Mouse (Mus musculus): ENCODE data around the gene Prok2. TPM values are rescaled to one million over a fixed set of nuclear protein-coding genes. Genes with fewer than 3 reads are reported as not detected.
A peak's percentile ranks its signal among the peaks of the same experiment; 100 is the strongest.

The Prok2 gene
- total and polyA plus RNA-seq, 3 experiments: not detected

DNA sequence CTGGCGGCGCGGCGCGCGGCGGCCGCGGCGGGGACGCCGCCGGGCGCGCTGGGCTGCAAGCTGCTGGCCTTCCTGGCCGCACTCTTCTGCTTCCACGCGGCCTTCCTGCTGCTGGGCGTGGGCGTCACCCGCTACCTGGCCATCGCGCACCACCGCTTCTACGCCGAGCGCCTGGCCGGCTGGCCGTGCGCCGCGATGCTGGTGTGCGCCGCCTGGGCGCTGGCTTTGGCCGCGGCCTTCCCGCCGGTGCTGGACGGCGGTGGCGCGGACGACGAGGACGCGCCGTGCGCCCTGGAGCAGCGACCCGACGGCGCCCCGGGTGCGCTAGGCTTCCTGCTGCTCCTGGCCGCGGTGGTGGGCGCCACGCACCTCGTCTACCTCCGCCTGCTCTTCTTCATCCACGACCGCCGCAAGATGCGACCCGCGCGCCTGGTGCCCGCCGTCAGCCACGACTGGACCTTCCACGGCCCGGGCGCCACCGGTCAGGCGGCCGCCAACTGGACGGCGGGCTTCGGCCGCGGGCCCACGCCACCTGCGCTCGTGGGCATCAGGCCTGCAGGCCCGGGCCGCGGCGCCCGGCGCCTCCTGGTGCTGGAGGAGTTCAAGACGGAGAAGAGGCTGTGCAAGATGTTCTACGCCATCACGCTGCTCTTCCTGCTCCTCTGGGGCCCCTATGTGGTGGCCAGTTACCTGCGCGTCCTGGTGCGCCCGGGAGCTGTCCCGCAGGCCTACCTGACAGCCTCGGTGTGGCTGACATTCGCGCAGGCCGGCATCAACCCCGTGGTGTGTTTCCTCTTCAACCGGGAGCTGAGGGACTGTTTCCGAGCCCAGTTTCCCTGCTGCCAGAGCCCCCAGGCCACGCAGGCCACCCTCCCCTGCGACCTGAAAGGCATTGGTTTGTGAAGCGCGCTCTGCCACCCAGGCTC is 33.0 kb downstream of the Prok2 start:
- peak; percentile 48 for DNase-seq

DNA sequence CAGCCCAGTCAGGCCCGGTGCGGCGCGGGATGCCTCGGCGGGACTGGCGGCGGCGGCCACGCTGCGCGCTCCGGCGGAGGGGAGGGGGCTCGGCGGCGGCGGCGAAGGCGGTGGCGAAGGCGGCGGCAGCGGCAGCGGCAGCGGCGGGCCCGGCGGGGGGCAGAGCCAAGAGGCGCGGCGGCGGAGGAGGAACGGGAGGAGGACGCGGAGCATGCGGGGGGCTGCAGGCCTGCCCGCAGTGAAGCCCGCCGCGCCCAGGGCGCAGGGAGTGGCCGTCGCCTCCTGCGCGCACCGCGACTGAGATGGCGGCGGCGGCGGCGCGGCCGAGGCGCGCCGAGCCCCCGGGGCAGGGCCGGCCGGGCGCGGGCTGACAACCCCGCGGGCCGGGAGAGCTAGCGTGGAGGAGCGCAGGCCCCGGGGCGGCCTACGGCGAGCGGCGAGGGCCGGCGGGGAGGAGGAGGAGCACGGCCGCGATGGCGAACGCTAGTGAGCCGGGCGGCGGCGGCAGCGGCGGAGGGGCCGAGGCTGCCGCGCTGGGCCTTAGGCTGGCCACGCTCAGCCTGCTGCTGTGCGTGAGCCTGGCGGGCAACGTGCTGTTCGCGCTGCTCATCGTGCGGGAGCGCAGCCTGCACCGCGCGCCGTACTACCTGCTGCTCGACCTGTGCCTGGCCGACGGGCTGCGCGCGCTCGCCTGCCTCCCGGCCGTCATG is 33.8 kb downstream of the Prok2 start, which contains the start of gene Gpr27:
Gene Gpr27, plus strand, starts transcription at position 474 of the 710 bp plus-strand sequence.
- DNase-seq: peak; percentile 49

DNA sequence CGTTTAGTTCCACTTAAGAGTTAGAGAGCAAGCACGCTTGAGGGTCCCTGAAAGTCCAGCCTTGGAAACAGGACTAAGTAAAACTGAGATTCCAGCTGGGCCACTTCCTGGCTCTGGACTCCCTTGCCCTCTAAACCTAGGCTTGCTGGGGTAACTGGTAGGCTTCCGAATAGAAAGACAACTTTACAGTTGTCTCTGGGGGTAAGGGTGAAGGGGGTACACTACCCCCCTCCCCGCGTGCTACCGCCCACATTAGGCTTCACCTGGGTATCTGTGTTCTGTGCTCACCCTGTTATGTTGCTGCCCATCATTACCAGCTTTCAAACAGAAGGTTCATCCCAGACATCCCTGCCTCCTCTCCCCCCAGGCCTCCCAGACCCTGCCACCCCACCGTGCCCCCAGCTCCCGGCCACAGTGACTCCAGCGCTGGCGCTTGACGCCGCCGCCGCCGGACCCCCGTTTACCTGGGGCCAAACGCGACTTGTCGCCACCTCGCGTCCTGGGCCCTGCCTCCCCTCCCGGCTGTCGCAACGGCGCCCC is 34.5 kb downstream of the Prok2 start:
- peak; percentile 4 for DNase-seq

DNA sequence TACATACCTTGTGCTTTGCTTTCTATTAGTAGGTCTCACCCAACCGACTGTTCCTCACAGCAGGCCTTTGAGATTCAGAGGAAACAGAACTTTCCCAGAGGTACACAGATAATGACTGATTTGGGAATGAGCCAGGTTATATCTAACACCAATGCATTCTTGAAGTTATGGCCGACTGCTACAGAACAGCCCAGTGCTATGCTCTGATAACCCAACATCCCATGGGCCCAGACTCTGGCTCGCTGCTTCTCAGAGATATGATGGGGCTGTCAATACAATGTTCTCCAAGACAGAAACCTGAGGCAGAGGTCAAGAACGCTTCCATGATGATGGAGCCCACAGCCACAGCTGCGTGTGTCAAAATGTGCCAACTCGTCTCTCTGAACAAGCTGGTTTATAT is 37.7 kb downstream of the Prok2 start:
- no peak for DNase-seq

DNA sequence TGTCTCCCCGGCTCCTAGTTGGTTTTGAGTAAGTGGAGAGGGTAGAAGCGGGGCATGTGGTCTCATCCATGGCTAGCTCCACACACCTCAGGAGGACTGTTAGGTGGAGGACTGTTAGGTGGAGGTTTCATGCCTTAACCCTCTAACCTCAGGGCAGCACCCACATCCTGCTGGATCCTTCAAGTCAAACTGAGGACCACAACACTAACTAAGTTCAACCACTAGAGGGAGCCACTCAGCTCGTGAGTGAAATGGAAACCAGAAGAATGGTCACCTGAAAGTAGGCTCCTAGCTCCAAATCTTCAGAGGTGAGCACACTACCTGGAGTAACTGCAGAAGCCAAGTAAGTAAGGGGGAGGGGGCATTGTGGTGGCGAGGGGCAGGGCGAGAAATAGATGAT is 41.3 kb downstream of the Prok2 start:
- no peak for DNase-seq

DNA sequence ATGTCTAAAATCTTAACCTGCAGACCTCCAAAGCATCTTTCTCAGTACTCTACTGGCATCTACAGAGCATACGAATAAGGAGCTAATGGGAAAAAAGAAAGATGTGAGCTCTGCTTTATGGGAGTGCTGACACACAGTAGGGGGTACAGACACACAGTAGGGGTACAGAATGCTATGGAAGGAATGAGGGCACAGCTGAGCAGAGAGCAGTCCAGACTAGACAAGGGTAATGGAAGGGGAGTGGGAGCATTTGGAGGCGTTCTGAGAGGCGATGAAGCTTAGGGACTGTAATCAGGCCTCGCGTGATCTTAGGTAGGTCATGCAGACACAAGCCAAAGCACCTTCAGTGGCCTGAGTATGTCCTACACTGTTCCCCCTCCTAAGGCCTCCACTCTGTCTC is 42.2 kb downstream of the Prok2 start:
- no peak for DNase-seq

DNA sequence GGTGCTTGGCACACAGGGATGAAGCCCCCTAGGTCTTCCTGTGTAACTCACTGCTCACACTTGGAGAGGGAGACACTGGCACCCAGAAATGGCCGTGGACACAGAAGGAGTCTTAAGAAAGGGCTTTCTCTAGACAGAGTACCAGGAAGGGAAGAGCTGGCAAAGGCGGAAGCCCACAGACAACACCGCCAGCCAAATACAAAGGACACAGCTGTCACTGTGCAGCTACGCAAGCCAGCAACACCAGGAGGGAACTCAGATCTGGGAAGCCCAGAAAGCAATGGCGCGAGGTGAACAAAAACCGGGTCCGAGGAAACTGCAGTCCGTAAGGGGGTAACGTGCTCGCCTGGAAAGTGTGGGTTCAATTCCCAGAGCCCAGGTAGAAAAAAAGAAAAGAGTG is 48.1 kb downstream of the Prok2 start:
- DNase-seq: no peak

DNA sequence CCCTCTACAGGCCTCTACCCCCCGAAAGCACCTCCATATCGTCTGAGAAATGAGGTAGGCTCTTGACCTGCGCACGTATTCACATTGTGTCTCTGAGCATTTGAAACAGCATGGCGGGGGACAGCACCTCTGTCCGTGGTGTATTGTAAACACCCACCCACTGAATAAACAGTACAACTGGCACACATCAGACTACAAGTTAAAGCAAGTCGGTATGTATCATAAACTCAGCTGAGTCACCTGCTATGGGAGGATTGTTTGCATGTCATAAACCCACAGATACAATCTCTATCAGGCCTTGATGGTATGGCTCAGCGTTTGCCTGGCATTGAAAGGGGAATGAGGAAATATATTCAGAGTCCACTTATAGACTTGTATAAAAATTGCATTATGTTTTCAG is 48.9 kb downstream of the Prok2 start:
- DNase-seq: no peak

DNA sequence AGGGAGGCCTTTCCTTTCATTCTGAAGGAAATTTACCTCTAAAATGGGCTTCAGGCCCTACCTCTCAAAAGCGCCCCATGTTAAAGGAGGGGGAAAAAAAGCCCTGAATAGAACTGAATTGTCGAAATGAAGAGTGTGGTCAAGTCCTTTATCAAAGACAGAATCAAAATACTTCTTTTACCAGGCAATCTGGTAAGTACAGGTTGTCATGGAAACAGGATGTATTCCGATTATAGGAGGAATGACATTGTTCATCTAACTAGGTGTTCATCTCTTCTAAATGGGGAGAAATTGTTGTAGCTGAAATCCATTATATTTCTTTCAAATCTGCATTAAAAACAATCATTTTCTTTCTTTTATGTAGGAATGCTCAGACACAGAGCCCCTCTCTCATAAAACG is 51.7 kb downstream of the Prok2 start:
- no peak for DNase-seq

DNA sequence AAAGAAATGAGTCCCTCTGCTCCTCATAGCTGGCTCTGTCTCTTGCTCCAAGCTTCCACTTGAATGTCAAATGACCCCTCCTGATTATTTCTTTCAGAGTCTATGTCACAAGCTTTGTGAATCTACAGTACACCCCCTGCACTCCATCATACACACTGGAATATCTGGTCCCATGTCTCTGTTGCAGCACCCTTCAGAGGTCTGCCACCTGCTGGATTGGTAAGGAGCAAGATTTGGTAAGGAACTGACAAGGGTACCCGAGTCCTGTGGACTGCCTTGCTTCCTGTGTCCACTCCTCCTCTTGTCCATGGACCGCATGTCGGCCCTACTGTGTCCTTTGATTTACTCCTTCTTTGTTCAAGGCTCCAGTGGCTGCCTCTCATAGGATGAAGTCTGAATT is 54.4 kb downstream of the Prok2 start:
- no peak for DNase-seq

DNA sequence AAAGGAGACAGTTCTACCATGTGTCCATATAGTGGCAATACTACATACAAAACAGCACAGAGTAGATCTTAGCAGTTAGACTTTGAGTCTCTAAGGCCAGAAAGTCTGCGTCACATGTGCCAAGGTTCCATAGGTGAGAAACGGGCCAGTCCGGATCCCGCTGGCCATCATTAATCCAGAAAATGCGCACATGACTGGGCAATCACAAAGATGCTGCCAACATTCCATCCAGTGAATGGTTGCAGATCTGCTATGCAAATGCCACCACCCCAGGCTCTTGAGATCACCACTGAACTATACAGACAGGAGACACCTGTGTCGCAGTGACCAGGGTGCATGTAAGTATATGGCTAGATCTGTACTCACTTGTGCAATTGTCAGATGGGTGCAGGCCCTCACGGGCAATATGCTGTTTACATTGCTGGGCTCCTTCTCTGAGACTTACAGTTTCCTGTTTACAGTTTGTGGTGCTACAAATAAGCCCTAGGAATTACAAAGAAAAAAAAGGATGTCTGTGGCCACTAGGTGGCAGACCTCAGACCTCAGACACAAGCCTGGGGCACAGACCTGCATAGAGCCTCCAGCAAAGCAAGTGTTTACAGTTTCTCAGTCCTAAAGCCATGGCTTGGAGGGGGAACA is 55.6 kb downstream of the Prok2 start:
- DNase-seq: peak; percentile 42

DNA sequence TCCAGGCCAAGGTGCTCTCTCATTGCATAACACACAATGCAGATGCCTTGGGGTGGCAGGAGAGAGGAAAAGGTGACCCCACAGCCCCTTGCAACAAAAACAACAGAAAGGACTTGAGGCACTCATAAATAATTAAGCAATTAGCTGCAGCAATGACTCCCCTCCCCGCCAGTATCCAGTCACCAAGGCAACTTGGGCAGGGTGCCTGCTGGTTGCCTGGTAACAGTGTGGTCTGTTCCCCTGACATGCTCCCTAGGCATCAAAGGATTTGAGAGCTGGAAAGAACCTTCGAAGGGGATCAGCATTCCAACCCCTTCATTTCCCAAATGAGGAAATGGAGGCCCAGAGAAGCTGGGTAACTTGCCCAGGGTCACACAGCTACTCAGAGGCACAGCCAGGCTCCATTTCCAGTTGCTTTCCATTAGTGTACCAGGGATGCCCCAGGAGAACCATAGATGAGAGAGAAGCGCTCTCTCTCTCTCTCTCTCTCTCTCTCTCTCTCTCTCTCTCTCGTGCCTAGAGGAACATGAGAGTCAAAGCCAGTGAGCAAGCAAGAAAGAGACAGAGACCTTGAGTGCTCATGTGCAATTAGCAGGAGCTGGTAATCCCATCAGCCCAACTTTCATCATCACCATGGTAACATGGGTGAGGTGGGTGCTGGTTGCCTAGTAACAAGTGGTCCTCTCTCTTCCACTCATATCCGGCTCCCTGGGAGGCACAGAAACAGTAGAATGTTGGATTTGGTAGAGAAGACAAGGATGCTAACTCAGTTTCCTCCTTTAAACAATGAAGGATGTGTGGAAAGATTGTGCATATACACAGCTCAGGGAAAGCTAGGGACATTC is 56.5 kb downstream of the Prok2 start:
- no peak for DNase-seq

DNA sequence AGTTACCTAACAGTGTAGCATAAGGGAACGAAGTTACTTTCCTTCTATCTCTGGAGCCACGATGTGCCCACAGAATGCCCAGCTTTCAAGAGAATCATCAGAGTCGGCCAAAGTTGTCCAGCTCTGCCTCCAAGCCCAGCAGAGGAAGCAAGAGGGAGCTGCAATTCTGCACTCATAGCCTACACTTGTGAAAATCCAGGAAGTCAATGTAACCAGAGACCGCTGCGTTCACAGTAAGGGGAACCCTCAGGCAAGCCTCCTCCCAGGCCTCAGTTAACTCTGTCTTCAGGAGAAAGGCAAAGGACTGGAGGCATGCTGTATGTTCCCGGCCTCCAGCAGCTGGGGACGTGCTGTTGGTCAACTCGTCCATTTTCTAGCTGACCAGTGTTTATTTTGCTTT is 58.9 kb downstream of the Prok2 start:
- no peak for DNase-seq

DNA sequence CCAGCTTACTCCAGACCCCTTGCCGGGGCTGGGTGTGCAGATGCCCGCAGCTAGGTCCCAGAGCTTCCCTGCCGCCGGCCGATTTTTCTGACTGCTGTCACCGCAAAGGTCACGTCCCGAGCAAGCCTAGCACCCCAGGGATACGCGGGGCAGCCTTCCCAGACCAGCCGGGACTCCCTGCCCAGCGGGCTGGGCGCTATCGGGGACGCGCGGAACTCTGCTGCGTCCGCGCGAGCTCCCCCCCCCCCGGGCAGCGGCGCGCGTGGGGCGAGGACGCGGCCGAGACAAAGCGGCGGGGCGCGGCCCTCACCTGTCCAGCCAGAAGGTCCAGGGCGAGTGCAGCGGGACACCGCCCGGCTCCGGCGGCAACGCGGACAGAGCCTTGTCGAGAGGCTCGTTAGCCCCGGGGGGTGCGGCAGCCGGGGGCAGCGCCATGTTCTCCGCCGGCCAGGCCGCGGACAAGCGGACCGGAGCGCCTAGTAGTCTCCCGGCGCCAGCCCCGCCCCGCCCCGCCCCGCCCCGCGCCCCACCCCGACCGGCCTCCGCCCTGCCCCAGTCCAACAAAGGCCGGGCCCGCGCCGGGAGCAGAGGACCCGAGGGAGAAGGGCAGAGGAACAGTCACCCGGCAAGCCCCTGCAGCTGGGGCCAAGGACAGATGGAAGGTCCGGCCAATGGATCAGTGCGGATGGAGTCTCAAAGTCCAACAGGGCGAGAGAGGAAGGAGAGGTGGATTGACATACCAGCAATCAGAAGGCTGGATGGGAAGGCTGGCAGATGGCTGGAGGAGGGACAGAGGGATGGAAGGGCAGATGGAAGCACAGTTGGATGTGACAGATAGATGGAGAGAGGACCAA is 59.6 kb downstream of the Prok2 start, which contains the start of the genes Eif4e3 and Gm20696:
Gene Eif4e3, minus strand, starts transcription at position 454 of the 854 bp plus-strand sequence.
Gene Gm20696, minus strand, starts transcription at position 480 of the 854 bp plus-strand sequence.
- peak; percentile 79 for DNase-seq

DNA sequence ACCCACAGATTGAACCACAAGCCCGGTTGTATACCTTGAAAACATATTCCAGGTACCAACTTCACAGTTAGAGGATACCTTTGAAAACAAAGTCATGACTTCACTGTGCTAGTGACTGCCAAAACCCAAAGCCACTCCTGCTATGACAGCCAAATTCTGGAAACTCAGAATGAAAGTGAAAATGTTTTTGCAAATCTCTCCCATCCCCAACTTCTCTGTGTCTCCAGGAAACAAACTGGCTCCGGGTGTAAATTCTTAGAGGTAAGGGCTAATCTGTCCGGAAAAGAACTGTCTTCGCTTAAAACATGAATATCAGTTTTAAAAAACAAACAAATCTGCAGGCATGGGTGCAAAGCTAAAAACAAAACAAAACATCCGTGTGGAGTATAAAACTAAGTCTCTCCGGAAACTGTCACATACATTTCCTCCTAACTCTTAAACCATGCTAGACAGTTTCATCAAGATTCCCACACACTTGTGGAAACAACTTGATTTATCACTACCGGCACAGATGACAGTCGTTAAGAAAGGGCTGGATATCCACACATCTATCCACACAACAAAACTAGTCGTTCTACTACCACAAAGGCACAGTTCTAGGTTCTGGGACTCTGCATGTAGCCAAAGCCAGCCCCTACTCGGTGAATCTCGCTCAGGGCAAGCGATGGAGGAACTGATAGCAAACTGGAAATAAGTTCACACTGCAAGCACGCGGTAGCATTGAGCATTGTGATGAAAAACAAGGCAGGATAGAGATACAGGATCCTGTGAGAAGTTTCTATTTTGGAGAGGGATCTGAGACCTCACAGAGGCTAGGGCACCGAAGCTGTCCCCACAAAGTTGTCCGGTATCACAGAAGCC is 60.5 kb downstream of the Prok2 start:
- DNase-seq: peak; percentile 10

DNA sequence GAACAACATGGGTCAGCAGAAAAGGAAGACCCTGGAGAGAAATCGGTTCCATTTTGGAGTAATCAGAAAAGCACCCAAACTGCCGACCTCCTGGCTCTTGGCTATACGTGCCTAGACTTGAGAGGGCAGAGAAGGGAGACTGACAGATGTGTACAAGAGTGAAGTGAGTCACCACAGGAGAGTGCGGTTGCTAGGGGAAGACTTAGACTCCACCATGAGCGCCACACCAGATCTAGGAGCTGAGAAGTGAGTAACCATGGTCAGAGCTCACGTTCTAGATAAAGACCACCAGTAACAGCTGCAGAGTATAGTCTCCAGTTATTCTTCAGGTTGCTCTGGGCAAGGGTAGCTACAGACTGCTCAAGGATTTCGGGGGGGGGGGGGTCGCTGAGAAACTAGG is 63.0 kb downstream of the Prok2 start:
- DNase-seq: no peak
